Mouse (Mus musculus) bone marrow, adult 2 months (tissue): ENCODE data around the gene Magohb. TPM values are rescaled to one million over a fixed set of nuclear protein-coding genes. Genes with fewer than 3 reads are reported as not detected.
A peak's percentile ranks its signal among the peaks of the same experiment; 100 is the strongest.

Source experiments
- H3K27ac ChIP-seq: fragments of 200-500 bp; 2 replicates; pipeline ENCODE4 v1.5.1; 2012; ENCODE audit warnings: low read depth, mild to moderate bottlenecking, control low read depth, inconsistent platforms, low read length; ENCODE audit not compliant: control insufficient read depth, poor library complexity, insufficient read depth
- H3K4me1 ChIP-seq: fragments of 200-500 bp; 2 replicates; pipeline ENCODE4 v1.6.1; 2011; ENCODE audit warnings: low read length; ENCODE audit not compliant: control insufficient read depth, insufficient read depth
- H3K4me3 ChIP-seq: fragments of 200-500 bp; replicated peaks from 2 replicates; pipeline ENCODE3; 2011; ENCODE audit warnings: mild to moderate bottlenecking, low read depth, low read length, control low read depth; ENCODE audit not compliant: control insufficient read depth
- CTCF ChIP-seq: fragments of 200-500 bp; IDR thresholded peaks from 2 replicates; pipeline ENCODE4 v1.5.1; 2011; ENCODE audit warnings: low read length, control low read depth; ENCODE audit not compliant: control insufficient read depth, insufficient read depth
- POLR2A ChIP-seq: fragments of 200-500 bp; IDR thresholded peaks from 2 replicates; pipeline ENCODE4 v1.6.1; 2011; ENCODE audit warnings: low read depth, mild to moderate bottlenecking, control low read depth, low read length, borderline replicate concordance; ENCODE audit not compliant: control insufficient read depth
- WGBS: fragments of 180-500 bp; shearing (Covaris S2); methylation state at CpG from one replicate; pipeline ENCODE4 v1.1.7; 2018; 5-methylcytosine and 5-hydroxymethylcytosine counted together
- polyA plus RNA-seq: library from polyadenylated mRNA; stranded (reverse); fragments of >200 nt; gene quantifications from 2 replicates; pipeline ENCODE4 v1.2.4, GENCODE M21; 2011; ENCODE audit warnings: low replicate concordance; ENCODE audit not compliant: missing spikeins, insufficient read depth, insufficient read length

Gene Magohb
- polyA plus RNA-seq, 1 experiment, result 17.4 TPM

DNA sequence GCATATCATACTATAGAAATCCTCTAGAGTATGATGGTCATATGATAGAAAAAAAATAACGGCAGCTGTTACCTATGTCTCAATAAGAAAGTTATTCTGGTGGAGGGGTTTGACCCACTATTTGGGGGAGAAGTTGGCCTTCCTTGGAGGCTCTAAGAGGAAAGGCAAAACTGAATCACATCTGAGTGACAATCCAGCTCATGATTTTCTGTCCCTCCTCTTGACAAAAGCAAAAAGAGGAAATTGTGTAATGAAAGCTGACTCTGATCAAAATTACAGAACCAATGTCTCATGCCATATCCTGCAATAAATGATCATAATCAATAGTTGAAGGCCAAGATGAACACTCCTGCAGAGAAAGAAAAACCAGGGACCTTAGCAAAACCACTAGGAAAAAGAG is 20.7 kb downstream of the Magohb start:
- 77% methylated on average over 1 of the region's 1 CpGs for WGBS
- Histone ChIP-seq H3K27ac (no peak overlapping the region), H3K4me1 (peaks cover 1% of the 10 kb centered on the region), H3K4me3 (no peak overlapping the region)
- no peak for TF ChIP-seq CTCF

DNA sequence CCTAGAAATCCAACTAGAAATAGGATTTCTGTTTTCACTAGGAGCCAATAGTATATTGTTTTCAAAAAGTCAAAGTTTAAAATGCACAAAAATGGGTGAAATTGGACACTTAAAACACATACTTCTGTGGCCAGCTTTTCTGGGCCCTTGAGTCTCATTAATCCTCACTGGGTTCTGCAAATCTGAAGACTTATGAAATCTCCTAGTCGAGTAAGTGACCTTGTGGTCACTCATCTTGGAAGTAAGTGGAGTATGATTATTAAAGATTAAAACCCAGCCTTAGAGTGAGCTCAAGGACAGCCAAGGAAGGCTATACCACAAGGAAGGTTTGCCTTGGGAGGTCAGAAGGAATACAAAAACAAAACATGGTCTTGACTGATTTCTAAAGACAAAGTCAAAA is 22.7 kb downstream of the Magohb start:
- Histone ChIP-seq H3K27ac (no peak overlapping the region), H3K4me3 (no peak overlapping the region), H3K4me1 (peaks cover 1% of the 10 kb centered on the region)
- TF ChIP-seq POLR2A (no peak), CTCF (no peak)
- 26% methylated on average over 1 of the region's 1 CpGs for WGBS

DNA sequence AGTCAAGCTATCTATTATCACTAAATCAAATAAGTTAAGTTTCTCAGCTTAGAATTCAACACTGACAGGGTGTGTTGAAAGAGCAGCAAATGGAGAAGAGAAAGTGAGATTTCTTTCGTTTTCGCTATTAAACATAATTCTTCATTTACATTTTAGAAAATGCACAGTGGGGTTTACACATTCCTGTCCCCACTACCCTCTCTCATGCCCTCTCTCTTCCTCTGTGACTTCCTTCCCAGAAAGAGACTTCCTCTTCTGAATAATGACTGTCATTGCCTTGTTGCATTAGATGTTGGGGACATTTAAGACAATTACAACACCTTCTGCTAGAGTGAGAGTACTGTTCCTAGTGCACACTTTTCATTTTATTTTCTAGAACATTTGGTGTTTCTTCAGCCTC is 23.4 kb downstream of the Magohb start:
- Histone ChIP-seq H3K4me3 (no peak overlapping the region), H3K27ac (no peak overlapping the region), H3K4me1 (peaks cover 1% of the 10 kb centered on the region)
- no peak for TF ChIP-seq POLR2A
- TF ChIP-seq CTCF, result no peak
- WGBS, result 43% methylated on average over 2 of the region's 2 CpGs

DNA sequence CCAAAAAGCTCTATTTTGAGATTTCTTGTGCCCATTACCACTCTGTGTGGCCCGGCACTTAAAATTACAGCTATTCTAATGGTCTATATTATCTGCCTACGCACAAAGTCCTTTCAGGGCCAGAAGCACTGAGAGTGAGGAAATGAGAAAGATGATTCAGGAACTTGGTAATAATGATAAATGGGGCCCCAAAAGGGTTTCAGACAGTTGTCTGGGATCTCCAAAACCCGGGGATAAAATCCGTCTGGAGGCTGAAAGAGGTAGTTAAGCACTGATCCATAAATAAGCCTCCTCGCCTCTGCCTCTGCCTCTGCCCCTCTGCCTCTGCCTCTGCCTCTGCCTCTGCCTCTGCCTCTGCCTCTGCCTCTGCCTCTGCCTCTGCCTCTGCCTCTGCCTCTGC is 28.9 kb downstream of the Magohb start:
- WGBS, result 66% methylated on average over 5 of the region's 5 CpGs
- Histone ChIP-seq H3K4me1 (no peaks in the 10 kb centered on the region; the same call in none of the 2 replicates), H3K4me3 (no peak overlapping the region), H3K27ac (no peak overlapping the region)
- TF ChIP-seq POLR2A (no peak), CTCF (no peak)

- no peak for TF ChIP-seq CTCF
- no peaks in the 10 kb centered on the region for H3K4me1 ChIP-seq
- H3K4me3 ChIP-seq, result no peak overlapping the region
- no peak overlapping the region for H3K27ac ChIP-seq
- 51% methylated on average over 3 of the region's 3 CpGs for WGBS
Observed at GRCm38 (mm10) chr6:131262778-131263177, 30.3 kb downstream of the Magohb start.

DNA sequence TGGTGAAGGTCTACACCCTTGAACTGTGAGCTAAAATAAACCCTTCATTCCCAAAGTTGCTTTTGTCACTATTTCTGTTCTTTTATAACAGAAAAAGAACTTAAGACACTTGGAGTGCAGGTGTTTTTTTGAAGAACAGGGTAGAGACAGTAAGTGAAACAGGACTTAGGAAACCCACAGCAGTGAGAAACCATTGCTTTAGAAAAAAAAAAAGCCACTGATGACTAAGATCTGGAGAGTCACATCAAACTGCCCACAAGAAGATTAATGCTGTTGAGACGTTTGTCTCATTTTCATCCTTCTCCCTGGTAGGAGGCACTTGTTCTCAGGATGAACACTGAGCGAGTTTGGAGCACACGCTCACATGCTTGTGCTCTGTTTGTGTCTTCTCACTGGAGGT is 31.0 kb downstream of the Magohb start:
- H3K4me1 ChIP-seq, result no peaks in the 10 kb centered on the region
- H3K4me3 ChIP-seq, result no peak overlapping the region
- no peak overlapping the region for H3K27ac ChIP-seq
- TF ChIP-seq CTCF, result no peak
- WGBS, result 61% methylated on average over 3 of the region's 3 CpGs

- peak within 1 kb of the TSS; percentile 40 for H3K4me3 ChIP-seq
- H3K4me1 ChIP-seq, result no peaks in the 10 kb centered on the region
- 11% methylated on average over 2 of the region's 2 CpGs for WGBS
- TF ChIP-seq POLR2A, result no peak
- TF ChIP-seq CTCF, result no peak
- no peak within 1 kb of the TSS; the same call in 1 of the 2 replicates for H3K27ac ChIP-seq
Observed at GRCm38 (mm10) chr6:131247206-131247605, 45.8 kb downstream of the Magohb start, which contains the start of gene Klra2. TSS of gene Klra2 (minus strand) at chr6:131247362.

DNA sequence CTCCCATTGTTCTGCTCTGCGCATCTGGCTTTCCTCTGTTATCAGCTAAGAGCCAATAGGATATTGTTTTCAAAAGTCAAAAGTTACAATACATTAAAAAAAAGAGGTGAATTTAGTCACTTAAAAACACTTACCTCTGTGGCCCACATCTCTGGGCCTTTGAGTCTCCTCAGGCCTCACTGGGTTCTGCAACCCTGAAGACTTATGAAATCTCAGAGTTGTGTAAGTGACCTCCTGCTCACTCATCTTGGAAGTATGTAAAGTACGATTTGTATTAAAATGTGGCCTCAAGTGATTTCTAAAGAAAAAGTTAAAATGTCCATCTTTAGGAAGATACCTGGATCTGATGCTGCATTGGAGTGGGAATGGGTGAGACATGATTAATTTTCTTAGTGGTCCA is 48.0 kb downstream of the Magohb start:
- no peak overlapping the region for H3K4me3 ChIP-seq
- WGBS, result 46% methylated on average over 2 of the region's 2 CpGs
- H3K4me1 ChIP-seq, result no peaks in the 10 kb centered on the region
- TF ChIP-seq POLR2A (no peak), CTCF (no peak)
- H3K27ac ChIP-seq, result no peak overlapping the region

Other genes starting within 250 kb of the Magohb start
- gene Klra2, start 45.9 kb downstream of the Magohb start, polyA plus RNA-seq, result 7.9 and 9.2 TPM in 2 replicates
- gene Styk1, start 60.4 kb upstream of the Magohb start, polyA plus RNA-seq, result 0.38 and 0.60 TPM in 2 replicates
- 168 and 192 TPM in 2 replicates for gene Ybx3, start 95.2 kb upstream of the Magohb start, polyA plus RNA-seq
- not detected in 2 replicates for gene 5430401F13Rik, start 193.2 kb upstream of the Magohb start, polyA plus RNA-seq
- gene Gm6619, start 193.2 kb upstream of the Magohb start, polyA plus RNA-seq, result not detected in 2 replicates